Mouse (Mus musculus): ENCODE results near the gene Ccdc57. TPM values are rescaled to one million over a fixed set of nuclear protein-coding genes. Genes with fewer than 3 reads are reported as not detected.
"Not testable (repeated sequence)": the region's sequence is repeated elsewhere in the genome, so short reads cannot be mapped to it uniquely, and the experiment has no call there.

The Ccdc57 gene
- polyA plus RNA-seq, 1 experiment from 2014 or later, result 6.0 TPM

- Histone ChIP-seq H3K4me3 (no peak overlapping the region), H3K27ac (no peak overlapping the region), H3K36me3 (peaks cover 62% of the 10 kb centered on the region), H3K4me1 (no peaks in the 10 kb centered on the region), H3K27me3 (ENCODE audit: insufficient read depth, poor library complexity, severe bottlenecking) (no peaks in the 10 kb centered on the region), H3K9me3 (peaks cover 5% of the 10 kb centered on the region; the same call in 1 of the 2 replicates)
- WGBS, result 78% methylated on average over 3 of the region's 3 CpGs
- no peak for DNase-seq (ENCODE audit: low spot score)
These were observed 43.5 kb downstream of the Ccdc57 start for GRCm38 (mm10) chr11:120889216-120889615.

DNA sequence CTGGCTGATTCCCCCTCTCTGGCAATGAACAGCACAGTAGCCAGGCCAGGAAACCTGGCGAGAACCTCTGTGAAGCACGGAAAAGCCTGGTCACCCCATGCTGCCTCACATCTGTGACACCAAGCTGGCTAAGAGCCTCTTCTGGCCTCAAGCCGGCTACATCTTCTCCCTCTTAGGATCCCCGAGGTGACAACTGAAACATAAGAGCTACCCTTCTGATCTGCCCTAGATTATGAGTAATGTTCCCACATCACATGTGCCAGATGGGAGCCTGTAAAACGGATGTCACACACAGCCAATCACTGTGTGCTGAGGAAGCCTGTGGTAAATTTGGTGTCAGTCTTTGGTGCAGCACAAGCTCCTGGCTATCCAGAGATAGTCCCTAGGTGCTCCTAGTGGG lies 44.0 kb downstream of the Ccdc57 start:
- no peak for DNase-seq (ENCODE audit: low spot score)
- peaks cover 62% of the 10 kb centered on the region for H3K36me3 ChIP-seq
- no peak overlapping the region for H3K4me3 ChIP-seq
- H3K27me3 ChIP-seq (ENCODE audit: insufficient read depth, poor library complexity, severe bottlenecking), result no peaks in the 10 kb centered on the region
- WGBS, result 79% methylated on average over 5 of the region's 5 CpGs
- no peak overlapping the region for H3K27ac ChIP-seq
- H3K4me1 ChIP-seq, result no peaks in the 10 kb centered on the region
- peaks cover 5% of the 10 kb centered on the region; the same call in 1 of the 2 replicates for H3K9me3 ChIP-seq

- H3K4me3 ChIP-seq, result no peak overlapping the region
- H3K27me3 ChIP-seq (ENCODE audit: insufficient read depth, poor library complexity, severe bottlenecking), result no peaks in the 10 kb centered on the region
- H3K36me3 ChIP-seq, result peaks cover 57% of the 10 kb centered on the region
- WGBS, result 89% methylated on average over 5 of the region's 5 CpGs
- H3K9me3 ChIP-seq, result peaks cover 5% of the 10 kb centered on the region; the same call in 1 of the 2 replicates
- H3K27ac ChIP-seq, result no peak overlapping the region
- no peak for DNase-seq (ENCODE audit: low spot score)
- H3K4me1 ChIP-seq, result no peaks in the 10 kb centered on the region
These were observed 45.2 kb downstream of the Ccdc57 start for GRCm38 (mm10) chr11:120887502-120887901.

DNA sequence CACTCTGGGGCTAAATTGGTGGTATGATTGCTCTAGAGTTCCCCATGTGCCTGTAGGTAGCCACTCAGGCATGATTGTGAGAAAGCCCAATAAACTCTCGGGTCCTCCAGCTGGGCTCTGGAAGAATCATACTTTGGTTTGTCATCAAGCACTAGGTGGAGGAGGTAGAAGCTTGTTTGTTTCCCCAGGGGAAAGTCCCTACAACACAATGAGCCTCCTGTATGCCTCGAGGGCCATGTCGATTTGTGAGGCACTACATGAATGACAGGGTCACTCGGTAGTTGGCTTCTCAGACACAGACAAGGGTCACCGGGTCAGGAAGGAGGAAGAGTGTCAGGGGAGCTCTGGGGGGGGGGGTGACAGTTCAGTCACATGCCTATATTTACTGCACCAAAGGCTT lies 46.2 kb downstream of the Ccdc57 start:
- Histone ChIP-seq H3K4me1 (no peaks in the 10 kb centered on the region), H3K27me3 (ENCODE audit: insufficient read depth, poor library complexity, severe bottlenecking) (no peaks in the 10 kb centered on the region), H3K27ac (no peak overlapping the region), H3K36me3 (peaks cover 53% of the 10 kb centered on the region), H3K9me3 (peaks cover 5% of the 10 kb centered on the region; the same call in 1 of the 2 replicates), H3K4me3 (no peak overlapping the region)
- no peak for DNase-seq (ENCODE audit: low spot score)
- WGBS, result 61% methylated on average over 5 of the region's 5 CpGs

DNA sequence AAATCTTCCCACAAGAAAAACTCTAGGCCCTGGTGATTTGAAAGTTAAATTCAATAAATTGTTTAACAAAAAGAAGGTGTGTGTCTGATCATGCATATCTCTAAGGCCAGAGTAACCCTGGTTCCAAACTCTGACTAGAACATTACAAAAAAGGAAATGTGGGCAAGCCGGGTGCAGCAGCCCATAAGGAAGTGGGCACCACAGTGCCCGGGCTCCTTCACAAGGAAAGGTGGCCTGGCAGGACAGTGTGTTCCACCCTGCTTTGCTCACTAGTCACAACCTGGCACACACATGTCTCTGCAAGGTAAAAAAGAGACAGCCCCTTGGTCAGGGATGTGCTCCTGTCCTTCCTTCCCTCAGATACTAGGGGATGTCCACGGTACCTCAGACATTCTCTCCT lies 49.1 kb downstream of the Ccdc57 start:
- Histone ChIP-seq H3K9me3 (peaks cover 5% of the 10 kb centered on the region; the same call in 1 of the 2 replicates), H3K4me1 (no peaks in the 10 kb centered on the region), H3K36me3 (peaks cover 47% of the 10 kb centered on the region), H3K27me3 (ENCODE audit: insufficient read depth, poor library complexity, severe bottlenecking) (no peaks in the 10 kb centered on the region), H3K27ac (no peak overlapping the region), H3K4me3 (no peak overlapping the region)
- WGBS, result 91% methylated on average over 3 of the region's 3 CpGs
- no peak for DNase-seq (ENCODE audit: low spot score)

DNA sequence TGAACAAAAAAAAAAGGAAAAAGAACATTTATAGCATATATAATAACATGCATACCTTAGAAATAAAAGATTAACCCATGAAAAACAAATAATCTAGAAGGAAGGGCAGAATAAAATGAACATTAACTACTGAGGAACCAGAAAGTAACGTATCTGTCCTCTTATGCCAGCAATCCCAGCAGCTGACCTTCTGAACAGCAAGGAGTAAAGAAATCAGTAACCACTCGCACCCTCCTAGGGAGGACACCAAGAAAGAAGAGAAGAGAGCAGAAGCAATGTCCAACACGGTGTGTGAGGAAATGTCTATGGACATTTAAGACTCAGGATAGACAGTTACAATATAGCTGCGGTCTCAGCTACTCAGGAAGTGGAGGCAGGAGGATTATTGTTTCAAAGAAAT lies 49.7 kb downstream of the Ccdc57 start:
- WGBS, result 90% methylated on average over 4 of the region's 4 CpGs
- H3K9me3 ChIP-seq, result peaks cover 4% of the 10 kb centered on the region; the same call in 1 of the 2 replicates
- H3K4me1 ChIP-seq, result no peaks in the 10 kb centered on the region
- H3K27ac ChIP-seq, result no peak overlapping the region
- H3K4me3 ChIP-seq, result no peak overlapping the region
- no peaks in the 10 kb centered on the region for H3K27me3 ChIP-seq (ENCODE audit: insufficient read depth, poor library complexity, severe bottlenecking)
- DNase-seq (ENCODE audit: low spot score), result no peak
- peaks cover 41% of the 10 kb centered on the region for H3K36me3 ChIP-seq

- H3K27me3 ChIP-seq (ENCODE audit: insufficient read depth, poor library complexity, severe bottlenecking), result no peaks in the 10 kb centered on the region
- H3K9me3 ChIP-seq, result no peaks in the 10 kb centered on the region
- no peak for DNase-seq (ENCODE audit: low spot score)
- no peak overlapping the region for H3K27ac ChIP-seq
- WGBS, result 83% methylated on average over 6 of the region's 6 CpGs
- H3K4me3 ChIP-seq, result no peak overlapping the region
- H3K36me3 ChIP-seq, result peaks cover 8% of the 10 kb centered on the region; the same call in 1 of the 2 replicates
- 0 out of 2 replicates have a peak, but pooled peaks cover 2% of the 10 kb centered on the region for H3K4me1 ChIP-seq
These were observed 59.5 kb downstream of the Ccdc57 start for GRCm38 (mm10) chr11:120873206-120873605.

GRCm38 (mm10) chr11:120871521-120871920 lies 61.2 kb downstream of the Ccdc57 start:
- Histone ChIP-seq H3K36me3 (peaks cover 6% of the 10 kb centered on the region; the same call in 1 of the 2 replicates), H3K4me1 (0 out of 2 replicates have a peak, but pooled peaks cover 2% of the 10 kb centered on the region), H3K4me3 (no peak overlapping the region), H3K9me3 (no peaks in the 10 kb centered on the region), H3K27ac (no peak overlapping the region), H3K27me3 (ENCODE audit: insufficient read depth, poor library complexity, severe bottlenecking) (no peaks in the 10 kb centered on the region)
- WGBS, result 90% methylated on average over 9 of the region's 9 CpGs
- DNase-seq (ENCODE audit: low spot score), result no peak

GRCm38 (mm10) chr11:120865816-120866215 lies 66.9 kb downstream of the Ccdc57 start:
- Histone ChIP-seq H3K4me1 (no peaks in the 10 kb centered on the region), H3K27ac (no peak overlapping the region), H3K4me3 (no peak overlapping the region), H3K36me3 (peaks cover 15% of the 10 kb centered on the region; the same call in 1 of the 2 replicates), H3K9me3 (no peaks in the 10 kb centered on the region), H3K27me3 (ENCODE audit: insufficient read depth, poor library complexity, severe bottlenecking) (no peaks in the 10 kb centered on the region)
- WGBS, result 81% methylated on average over 1 of the region's 1 CpGs
- DNase-seq (ENCODE audit: low spot score), result no peak

DNA sequence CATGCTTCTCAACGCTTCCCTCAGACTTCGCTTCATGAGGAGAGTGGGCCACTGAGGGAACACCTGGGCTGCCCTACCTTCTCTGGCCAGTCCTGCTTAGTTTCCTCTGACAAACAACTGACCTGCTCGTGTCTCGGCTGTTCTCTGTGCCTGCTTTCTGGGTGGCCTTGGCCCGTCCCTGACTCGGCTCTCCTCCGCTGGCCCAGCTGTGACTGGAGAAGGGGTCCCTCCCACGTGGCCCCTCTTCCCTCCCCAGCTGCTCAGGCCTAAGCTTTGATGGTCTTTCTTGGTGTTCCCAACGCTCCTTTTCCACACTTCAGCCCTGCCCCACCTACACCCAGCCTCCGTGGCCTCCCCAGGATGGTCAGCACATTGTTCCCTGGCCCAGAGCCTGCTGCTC lies 69.9 kb downstream of the Ccdc57 start:
- DNase-seq (ENCODE audit: low spot score), result no peak
- no peaks in the 10 kb centered on the region for H3K9me3 ChIP-seq
- no peaks in the 10 kb centered on the region for H3K27me3 ChIP-seq (ENCODE audit: insufficient read depth, poor library complexity, severe bottlenecking)
- H3K27ac ChIP-seq, result no peak overlapping the region
- H3K4me1 ChIP-seq, result no peaks in the 10 kb centered on the region
- WGBS, result 81% methylated on average over 10 of the region's 10 CpGs
- H3K36me3 ChIP-seq, result peaks cover 33% of the 10 kb centered on the region
- no peak overlapping the region for H3K4me3 ChIP-seq

DNA sequence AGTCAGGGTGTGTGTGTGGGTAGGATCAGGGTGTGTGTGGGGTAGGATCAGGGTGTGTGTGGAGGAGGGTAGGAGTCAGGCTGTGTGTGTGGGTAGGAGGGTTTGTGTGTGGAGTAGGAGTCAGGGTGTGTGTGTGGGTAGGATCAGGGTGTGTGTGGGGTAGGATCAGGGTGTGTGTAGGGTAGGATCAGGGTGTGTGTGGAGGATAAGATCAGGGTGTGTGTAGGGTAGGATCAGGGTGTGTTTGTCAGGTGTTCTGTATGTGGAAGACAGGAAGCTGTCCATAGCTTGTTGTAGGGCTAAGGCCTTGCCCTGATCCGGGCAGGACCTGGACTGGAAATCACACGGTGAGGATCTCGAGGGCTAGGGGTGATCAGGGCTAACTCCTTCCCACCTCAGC lies 76.7 kb downstream of the Ccdc57 start:
- WGBS, result 97% methylated on average over 3 of the region's 3 CpGs
- not testable (repeated sequence) for DNase-seq (ENCODE audit: low spot score); H3K27me3 ChIP-seq (ENCODE audit: insufficient read depth, poor library complexity, severe bottlenecking); H3K27ac ChIP-seq; H3K4me3 ChIP-seq; H3K9me3 ChIP-seq
- H3K4me1 ChIP-seq, result peaks cover 30% of the 10 kb centered on the region
- H3K36me3 ChIP-seq, result peaks cover 50% of the 10 kb centered on the region

GRCm38 (mm10) chr11:120853788-120854187 lies 78.9 kb downstream of the Ccdc57 start:
- H3K36me3 ChIP-seq, result peaks cover 36% of the 10 kb centered on the region
- H3K27ac ChIP-seq, result no peak overlapping the region
- no peak for DNase-seq (ENCODE audit: low spot score)
- no peaks in the 10 kb centered on the region for H3K27me3 ChIP-seq (ENCODE audit: insufficient read depth, poor library complexity, severe bottlenecking)
- WGBS, result 76% methylated on average over 4 of the region's 4 CpGs
- no peak overlapping the region for H3K4me3 ChIP-seq
- no peaks in the 10 kb centered on the region for H3K9me3 ChIP-seq
- peaks cover 34% of the 10 kb centered on the region for H3K4me1 ChIP-seq

DNA sequence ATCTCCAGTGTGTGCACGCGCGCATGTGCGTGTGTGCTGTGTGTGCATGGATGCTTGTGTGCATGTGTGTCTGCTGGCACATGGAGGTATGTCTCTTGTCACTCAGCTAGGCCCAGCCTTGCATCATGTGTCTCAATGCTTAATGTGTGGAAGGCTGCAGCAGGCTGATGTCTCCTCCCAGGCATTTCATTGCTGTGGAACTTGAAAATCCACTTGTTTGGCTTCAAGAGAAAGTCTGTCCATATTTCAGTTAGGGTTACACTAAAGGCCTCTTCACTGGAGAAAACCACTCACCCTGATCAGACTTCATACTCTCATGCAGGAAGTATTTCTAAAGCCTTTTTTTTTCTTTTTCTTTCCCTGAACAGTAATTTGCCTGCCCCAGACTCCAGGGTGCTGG lies 79.5 kb downstream of the Ccdc57 start:
- WGBS, result 97% methylated on average over 4 of the region's 4 CpGs
- Histone ChIP-seq H3K9me3 (no peaks in the 10 kb centered on the region), H3K27ac (no peak overlapping the region)

More for the DNA sequence above, 79.5 kb downstream of the Ccdc57 start:
- no peak overlapping the region for H3K4me3 ChIP-seq
- no peak for DNase-seq (ENCODE audit: low spot score)
- no peaks in the 10 kb centered on the region for H3K27me3 ChIP-seq (ENCODE audit: insufficient read depth, poor library complexity, severe bottlenecking)
- peaks cover 34% of the 10 kb centered on the region for H3K4me1 ChIP-seq
- H3K36me3 ChIP-seq, result peaks cover 29% of the 10 kb centered on the region
